Mouse (Mus musculus) frontal cortex, adult 2 months (tissue): ENCODE results near the gene Ssbp3. TPM values are rescaled to one million over a fixed set of nuclear protein-coding genes. Genes with fewer than 3 reads are reported as not detected.
A peak's percentile ranks its signal among the peaks of the same experiment; 100 is the strongest.

Experiments
- DNase-seq, 2 experiments: peaks; one replicate each; pipeline ENCODE4 v3.0.0; 2022; ENCODE audit warnings: low spot score in 1 of 2; ENCODE audit errors: extremely low spot score in 1 of 2
- polyA plus RNA-seq: library from polyadenylated mRNA; depleted of rRNA; stranded (reverse); fragments of >200 nt; gene quantifications from 2 replicates; pipeline ENCODE4 v1.2.3, GENCODE M21; 2012

Ssbp3 gene
- polyA plus RNA-seq, 1 experiment = 95.6 TPM

DNA sequence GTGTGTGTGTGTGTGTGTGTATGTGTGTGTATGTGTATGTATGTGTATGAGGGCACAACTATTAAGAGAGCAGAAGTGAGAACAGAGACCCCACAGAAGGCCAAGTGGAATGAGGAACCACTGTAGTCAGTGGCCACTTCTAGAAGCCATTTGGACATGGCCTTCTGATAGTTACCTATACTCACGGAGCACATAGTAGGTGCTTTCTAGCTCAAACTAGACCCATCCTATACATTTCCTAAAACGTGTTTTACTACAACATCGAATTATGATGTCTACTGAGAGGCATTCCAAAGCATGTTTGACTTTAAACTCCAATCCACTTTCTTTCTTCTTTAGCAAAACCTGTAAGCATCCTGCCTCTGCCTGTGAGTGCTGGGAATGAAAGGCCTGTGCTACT is 4.6 kb upstream of the Ssbp3 start:
- DNase-seq = no peak

- DNase-seq = no peak
Measured at GRCm38 (mm10) chr4:106907701-106908425, 2.6 kb upstream of the Ssbp3 start.

GRCm38 (mm10) chr4:106908426-106908809 is 2.1 kb upstream of the Ssbp3 start:
- DNase-seq = no peak

DNA sequence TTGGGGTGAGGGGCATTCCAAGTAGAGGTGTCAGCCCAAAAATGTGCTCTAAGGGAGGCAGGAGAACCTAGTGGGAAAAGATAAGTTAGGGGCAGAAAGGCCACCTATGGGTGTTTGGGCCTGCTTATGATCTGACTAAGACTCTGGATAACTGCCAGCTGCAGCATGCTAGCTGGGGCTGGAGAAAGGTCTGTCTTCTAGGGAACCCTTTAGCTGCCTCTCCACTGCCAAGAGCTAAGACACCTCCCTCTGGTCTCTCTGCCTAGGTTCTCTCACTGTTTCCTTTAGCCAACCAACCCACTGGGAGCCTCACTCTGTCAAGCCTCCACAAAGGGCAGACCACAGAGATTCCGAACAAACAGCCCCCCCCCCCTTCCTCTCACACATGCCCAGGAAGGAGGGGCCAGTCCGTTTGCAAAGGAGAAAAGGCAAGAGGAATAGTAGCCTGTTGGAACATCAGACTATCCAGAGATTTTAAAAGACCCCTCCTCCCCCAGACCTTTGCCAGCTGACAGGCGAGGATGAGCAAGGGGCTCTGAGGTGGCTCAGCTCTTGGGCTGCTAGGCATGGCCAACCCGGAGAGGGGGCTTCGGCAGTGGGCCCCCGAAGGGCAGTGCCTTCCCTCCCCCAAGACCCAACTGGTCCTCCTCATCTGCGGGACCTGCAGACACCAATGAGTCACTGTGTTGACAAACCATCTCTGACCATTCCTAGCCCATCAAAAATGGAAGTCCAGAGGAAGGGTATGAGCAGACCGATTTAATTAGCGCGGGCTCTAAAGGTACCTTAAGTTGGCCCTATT is 1.4 kb upstream of the Ssbp3 start:
- no peak for DNase-seq

- DNase-seq = no peak
Measured at GRCm38 (mm10) chr4:106909797-106910196, 704 bp upstream of the Ssbp3 start.

- DNase-seq = peak; percentile 84 to 93
Measured at GRCm38 (mm10) chr4:106911246-106911801, 823 bp downstream of the Ssbp3 start.

GRCm38 (mm10) chr4:106911951-106912688 is 1.6 kb downstream of the Ssbp3 start:
- no peak for DNase-seq

DNA sequence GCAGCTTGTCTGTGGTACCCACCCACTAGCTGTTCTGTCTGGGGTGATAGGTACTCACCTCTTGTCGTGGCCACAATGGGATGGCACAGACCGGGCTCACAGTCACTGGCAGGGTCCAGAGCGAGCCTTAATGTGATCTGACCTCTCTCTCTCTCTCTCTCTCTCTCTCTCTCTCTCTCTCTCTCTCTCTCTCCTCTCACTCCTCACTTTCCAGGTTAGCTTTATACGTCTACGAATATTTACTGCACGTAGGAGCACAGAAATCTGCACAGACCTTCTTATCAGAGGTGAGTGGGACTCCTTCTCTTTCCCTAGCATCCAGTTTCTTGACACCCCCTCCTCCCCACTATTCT is 2.2 kb downstream of the Ssbp3 start:
- no peak for DNase-seq

DNA sequence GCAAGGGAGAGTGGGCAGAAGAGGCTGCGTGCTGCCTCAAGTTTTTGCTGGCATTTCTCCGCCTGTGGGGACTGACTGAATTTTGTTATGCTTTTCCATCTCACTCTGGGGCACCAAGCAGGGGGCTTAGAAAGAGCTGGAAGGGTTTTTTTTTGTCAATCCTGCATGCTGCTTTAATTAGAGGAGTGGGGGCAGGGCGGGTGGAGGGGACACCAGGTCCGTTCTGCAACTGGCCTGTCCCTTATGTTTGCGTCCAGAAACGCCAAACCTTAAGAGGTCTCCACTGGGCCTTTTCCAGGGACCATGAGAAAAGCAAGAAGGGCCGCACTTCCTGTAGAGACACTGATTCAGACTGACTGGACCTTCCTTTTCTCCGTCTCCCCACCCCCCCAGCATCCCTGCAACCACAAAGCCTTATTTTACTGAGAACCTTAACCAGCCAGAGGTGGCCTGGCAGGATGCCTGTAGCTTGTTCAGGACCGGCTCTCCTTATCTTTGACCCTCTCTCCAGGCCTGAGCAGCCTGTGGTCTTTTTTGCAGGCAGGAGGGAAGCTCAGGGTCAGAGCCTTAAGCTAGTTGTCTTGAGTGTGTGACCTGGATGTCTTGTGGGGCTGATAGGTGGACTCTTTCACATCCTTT is 3.0 kb downstream of the Ssbp3 start:
- DNase-seq = no peak

GRCm38 (mm10) chr4:106915265-106915664 is 4.8 kb downstream of the Ssbp3 start:
- no peak for DNase-seq

DNA sequence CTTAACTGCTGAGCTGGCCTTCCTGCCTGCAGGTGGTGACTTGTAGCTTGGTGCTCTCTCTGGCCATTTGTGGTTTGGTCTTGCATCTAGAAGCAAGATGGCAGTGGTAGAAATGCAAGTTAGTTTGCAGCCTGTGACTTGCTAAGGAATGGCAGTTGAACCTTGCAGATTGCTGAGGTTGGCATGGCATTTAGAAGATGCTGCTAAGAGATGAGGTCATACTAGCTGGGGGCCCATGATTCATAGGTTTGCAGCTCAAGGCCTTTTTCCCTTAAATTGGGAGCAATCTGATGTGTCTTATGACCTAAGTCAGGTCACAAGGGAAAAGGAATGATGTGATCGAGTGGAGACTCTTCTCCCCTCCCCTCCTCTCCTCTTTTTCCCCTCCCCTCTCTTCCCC is 7.8 kb downstream of the Ssbp3 start:
- no peak for DNase-seq

DNA sequence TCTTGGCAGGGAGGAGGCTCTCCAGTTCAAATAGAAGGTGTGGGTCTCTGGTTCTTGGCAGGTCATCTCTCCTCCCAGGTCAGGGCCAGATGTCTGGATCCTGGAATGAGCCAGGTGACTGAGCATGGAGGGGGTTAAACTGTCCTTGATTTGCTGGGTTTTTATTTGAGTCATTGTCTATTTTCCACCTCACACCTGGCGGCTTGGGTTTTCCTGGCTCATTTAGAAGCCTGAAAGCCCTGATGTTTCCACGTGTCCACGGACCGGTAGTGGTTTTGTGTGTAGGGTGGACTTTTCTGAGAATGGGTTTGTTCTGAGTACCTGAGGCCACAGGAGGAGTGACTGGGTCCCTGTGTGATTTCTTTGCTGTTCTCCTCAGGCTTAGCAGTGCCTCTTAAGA is 9.6 kb downstream of the Ssbp3 start:
- DNase-seq = no peak

DNA sequence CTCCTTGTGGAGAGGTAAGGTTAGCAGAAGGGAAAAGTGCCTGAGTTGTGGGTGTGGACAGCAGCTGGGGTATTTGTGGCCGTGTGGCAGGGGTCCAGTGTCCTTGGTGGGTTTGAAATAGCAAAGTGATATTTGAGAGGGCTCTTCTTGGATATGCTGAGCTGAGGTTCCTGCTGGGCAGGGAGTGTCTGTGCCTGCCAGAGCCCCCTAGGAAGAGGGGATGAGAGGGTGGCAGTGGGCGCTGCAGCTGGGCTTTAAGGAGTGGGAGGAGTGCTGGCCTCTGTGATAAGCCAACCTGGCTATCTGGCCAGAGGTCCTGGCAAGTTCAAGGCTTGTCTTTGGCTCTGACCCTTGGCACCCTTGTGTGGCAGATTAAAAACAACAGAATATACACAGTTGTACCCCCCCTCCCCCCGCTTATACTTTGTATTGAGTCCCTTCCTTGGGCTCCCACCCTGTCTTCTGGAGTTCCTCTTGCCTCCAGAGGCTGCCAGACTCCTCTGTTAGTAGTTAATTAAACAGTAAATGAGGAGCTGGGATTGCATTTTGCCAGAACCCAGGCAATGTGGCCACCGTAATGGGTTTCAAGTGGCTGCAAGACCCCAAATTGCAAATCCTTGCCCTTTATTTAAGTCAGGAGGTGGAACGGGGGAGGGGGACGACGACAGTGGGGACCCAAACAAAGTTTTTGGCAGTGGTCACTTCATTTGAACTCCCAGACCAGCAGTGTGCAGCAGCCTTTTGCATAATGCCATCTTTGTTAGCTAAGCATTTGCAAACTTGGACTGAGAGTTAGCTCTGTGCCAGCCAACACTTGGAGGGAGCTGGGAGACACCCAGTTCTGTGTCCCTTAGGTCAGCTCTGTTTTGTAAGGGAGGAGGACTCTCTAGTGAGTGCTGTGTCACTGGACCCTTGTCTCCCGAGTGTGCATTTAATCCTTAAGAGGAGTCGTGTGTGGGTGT is 11.2 kb downstream of the Ssbp3 start:
- DNase-seq = peak in 1 of 2 experiments; percentile 47

- no peak for DNase-seq
Measured at GRCm38 (mm10) chr4:106922919-106923318, 12.4 kb downstream of the Ssbp3 start.

- no peak for DNase-seq
Measured at GRCm38 (mm10) chr4:106924175-106924574, 13.7 kb downstream of the Ssbp3 start.

DNA sequence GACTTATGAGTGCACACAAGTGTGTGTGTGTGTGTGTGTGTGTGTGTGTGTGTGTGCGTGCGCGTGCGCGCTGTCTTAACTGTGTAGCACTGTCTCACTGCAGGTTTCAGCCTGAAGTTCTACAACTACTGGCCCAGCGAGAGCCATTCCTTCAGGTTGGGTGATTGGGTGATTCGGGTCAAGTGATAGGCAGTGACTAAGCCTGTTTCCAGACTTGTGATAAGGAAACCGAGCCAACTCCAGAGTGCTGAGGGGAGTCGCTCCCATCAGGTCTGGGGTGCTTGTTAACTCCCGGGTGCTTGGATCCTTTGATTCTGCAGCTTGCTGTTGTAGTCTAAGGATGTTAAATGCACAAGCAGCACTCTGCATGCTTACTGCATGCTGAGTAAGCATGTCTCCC is 14.4 kb downstream of the Ssbp3 start:
- no peak for DNase-seq

GRCm38 (mm10) chr4:106926401-106926800 is 15.9 kb downstream of the Ssbp3 start:
- no peak for DNase-seq

DNA sequence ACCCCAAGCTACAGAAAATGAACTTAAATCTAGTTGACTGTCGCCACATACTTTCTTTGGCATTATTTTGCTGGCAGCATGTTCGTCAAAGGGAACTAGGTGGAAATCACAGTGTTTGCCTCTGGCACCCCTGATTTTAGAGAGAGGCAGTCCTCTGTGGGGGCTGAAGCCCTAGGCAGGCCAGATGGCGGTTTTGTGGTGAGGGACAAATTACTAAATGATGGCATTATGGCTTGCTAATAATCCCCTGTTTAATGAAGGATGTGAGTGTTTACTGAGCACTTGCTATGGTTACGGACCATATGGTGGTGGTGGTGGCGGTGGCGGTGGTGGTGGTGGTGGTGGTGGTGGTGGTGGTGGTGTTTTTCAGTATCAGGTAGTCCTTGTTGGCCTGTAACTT is 16.5 kb downstream of the Ssbp3 start:
- DNase-seq = no peak

GRCm38 (mm10) chr4:106928961-106929360 is 18.5 kb downstream of the Ssbp3 start:
- no peak for DNase-seq

DNA sequence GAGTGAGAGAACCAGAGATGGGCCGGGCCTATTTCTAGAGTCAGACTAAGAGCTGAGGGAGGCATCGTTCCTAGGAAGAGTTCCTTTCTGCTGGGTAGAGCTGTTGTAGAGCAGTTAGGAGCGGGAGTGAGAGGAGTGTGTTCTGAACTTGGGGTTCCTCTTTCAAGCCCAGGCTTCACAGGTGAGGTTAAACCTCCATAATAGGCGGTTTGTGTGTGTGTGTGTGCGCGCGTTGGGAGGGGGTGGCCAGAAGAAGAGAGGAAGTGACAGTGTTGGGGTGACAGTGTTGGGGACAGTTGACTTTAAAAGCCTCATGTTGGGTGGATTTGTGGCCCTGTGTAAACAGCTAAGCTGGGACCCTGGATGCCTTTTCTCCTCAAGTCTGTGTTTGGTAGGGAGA is 22.1 kb downstream of the Ssbp3 start:
- DNase-seq = no peak
